Mouse (Mus musculus): ENCODE data around the gene Cryba4. TPM values are rescaled to one million over a fixed set of nuclear protein-coding genes. Genes with fewer than 3 reads are reported as not detected.

Gene Cryba4
- total and polyA plus RNA-seq, 3 experiments: 0.39 to 0.77 TPM; not detected in 1

- DNase-seq (ENCODE audit: low read depth, low spot score): peak; percentile 82
- H3K36me3 ChIP-seq (ENCODE audit: control insufficient read depth in 1 of 2, insufficient read depth in 2 of 2, low read length in 2 of 2): peaks cover 0 to 7% of the 10 kb centered on the region in 2 experiments; a peak in 1 of 4 replicates
- H3K9me3 ChIP-seq (replicated peaks; ENCODE audit: insufficient read depth, low read length): no peaks in the 10 kb centered on the region
- H3K27ac ChIP-seq (ENCODE audit: control insufficient read depth, low read depth, low read length): no peak overlapping the region
- peak overlapping the region; percentile 39 for H3K9ac ChIP-seq (ENCODE audit: control insufficient read depth, low read depth, low read length, poor library complexity, severe bottlenecking)
- no peaks in the 10 kb centered on the region for H3K79me2 ChIP-seq (ENCODE audit: control insufficient read depth, insufficient read depth, low read length, poor library complexity)
- 0 out of 4 replicates have a peak, but pooled peaks of 1 of the 2 experiments have one; percentile 11 for TF ChIP-seq EP300 (IDR thresholded peaks at IDR 0.05; ENCODE audit: low read depth in 1 of 2, low read length in 2 of 2)
- 0 out of 2 replicates have a peak, but pooled peaks have one; percentile 1 for TF ChIP-seq MXI1 (IDR thresholded peaks at IDR 0.05; ENCODE audit: low read depth, low read length)
- no peak for TF ChIP-seq TBP (IDR thresholded peaks at IDR 0.05; ENCODE audit: low read depth, low read length)
- TF ChIP-seq MAZ (IDR thresholded peaks at IDR 0.05; ENCODE audit: low read depth, low read length): no peak
- no peak for TF ChIP-seq ETS1 (IDR thresholded peaks at IDR 0.05; ENCODE audit: low read depth, low read length)
- 0 out of 4 replicates have a peak, but pooled peaks cover 0 to under 1% of the 10 kb centered on the region in 2 experiments for H3K27me3 ChIP-seq (ENCODE audit: control insufficient read depth in 1 of 2, insufficient read depth in 2 of 2, low read length in 2 of 2)
- peak overlapping the region; percentile 35 to 41; a peak in 3 of 4 replicates for H3K4me3 ChIP-seq (ENCODE audit: control insufficient read depth in 1 of 2, insufficient read depth in 1 of 2, low read depth in 2 of 2, low read length in 2 of 2)
- peaks cover 0 to 20% of the 10 kb centered on the region in 2 experiments for H3K4me1 ChIP-seq (ENCODE audit: control insufficient read depth in 1 of 2, insufficient read depth in 2 of 2, low read length in 2 of 2)
Measured at GRCm38 (mm10) chr5:112266011-112266777, 13.9 kb upstream of the Cryba4 start.

- Histone ChIP-seq H3K27me3 (ENCODE audit: control insufficient read depth in 1 of 2, insufficient read depth in 2 of 2, low read length in 2 of 2) (no peaks in the 10 kb centered on the region), H3K4me1 (ENCODE audit: control insufficient read depth in 1 of 2, insufficient read depth in 2 of 2, low read length in 2 of 2) (peaks cover 0 to 18% of the 10 kb centered on the region in 2 experiments), H3K9me3 (replicated peaks; ENCODE audit: insufficient read depth, low read length) (no peaks in the 10 kb centered on the region), H3K79me2 (ENCODE audit: control insufficient read depth, insufficient read depth, low read length, poor library complexity) (no peaks in the 10 kb centered on the region), H3K36me3 (ENCODE audit: control insufficient read depth in 1 of 2, insufficient read depth in 2 of 2, low read length in 2 of 2) (peaks cover 0 to 7% of the 10 kb centered on the region in 2 experiments; a peak in 1 of 4 replicates), H3K9ac (ENCODE audit: control insufficient read depth, low read depth, low read length, poor library complexity, severe bottlenecking) (peak overlapping the region; percentile 39), H3K4me3 (ENCODE audit: control insufficient read depth in 1 of 2, insufficient read depth in 1 of 2, low read depth in 2 of 2, low read length in 2 of 2) (peak overlapping the region; percentile 35 to 41), H3K27ac (ENCODE audit: control insufficient read depth, low read depth, low read length) (no peak overlapping the region)
- 0 out of 2 replicates have a peak, but pooled peaks have one; percentile 42 for TF ChIP-seq MAFK (IDR thresholded peaks at IDR 0.05; ENCODE audit: borderline replicate concordance, low read depth, low read length)
- 0 out of 2 replicates have a peak, but pooled peaks have one; percentile 22 for TF ChIP-seq ETS1 (IDR thresholded peaks at IDR 0.05; ENCODE audit: low read depth, low read length)
- TF ChIP-seq RCOR1 (IDR thresholded peaks at IDR 0.05; ENCODE audit: low read depth, low read length): peak; percentile 45
- 0 out of 2 replicates have a peak, but pooled peaks have one; percentile 3 for TF ChIP-seq TAL1 (IDR thresholded peaks at IDR 0.05; ENCODE audit: low read length)
- peak; percentile 11; the same call in 1 of the 2 replicates for TF ChIP-seq MXI1 (IDR thresholded peaks at IDR 0.05; ENCODE audit: low read depth, low read length)
- 0 out of 2 replicates have a peak, but pooled peaks have one; percentile 12 for TF ChIP-seq GATA1 (IDR thresholded peaks at IDR 0.05; ENCODE audit: low read depth, low read length)
- TF ChIP-seq POLR2AphosphoS5 (IDR thresholded peaks at IDR 0.05; ENCODE audit: borderline replicate concordance, low read depth, low read length): no peak
- TF ChIP-seq EP300 (IDR thresholded peaks at IDR 0.05; ENCODE audit: low read depth in 1 of 2, low read length in 2 of 2): peak; percentile 24 to 34; a peak in 2 of 4 replicates
- TF ChIP-seq SMC3 (IDR thresholded peaks at IDR 0.05; ENCODE audit: low read depth, low read length): no peak
- peak; percentile 86 for DNase-seq (ENCODE audit: low read depth, low spot score)
Measured at GRCm38 (mm10) chr5:112265515-112265914, 13.2 kb upstream of the Cryba4 start.
